Mouse (Mus musculus): Measurements from ENCODE around the gene Nus1.

The Nus1 gene

GRCm38 (mm10) chr10:52417299-52417997 is at the start of gene Nus1:
TSS of gene Nus1 (plus strand) at chr10:52417547.
- DNase-seq (ENCODE audit: low spot score), result peak; percentile 92

GRCm38 (mm10) chr10:52368376-52368775 is 49.0 kb upstream of the Nus1 start:
- no peak for DNase-seq (ENCODE audit: low spot score)

- no peak for DNase-seq (ENCODE audit: low spot score)
These were observed 43.5 kb upstream of the Nus1 start for GRCm38 (mm10) chr10:52373834-52374233.

GRCm38 (mm10) chr10:52374651-52375050 is 42.7 kb upstream of the Nus1 start:
- no peak for DNase-seq (ENCODE audit: low spot score)

- no peak for DNase-seq (ENCODE audit: low spot score)
These were observed 40.9 kb upstream of the Nus1 start for GRCm38 (mm10) chr10:52376422-52376821.

GRCm38 (mm10) chr10:52377813-52378212 is 39.5 kb upstream of the Nus1 start:
- DNase-seq (ENCODE audit: low spot score), result no peak

- DNase-seq (ENCODE audit: low spot score), result no peak
These were observed 36.0 kb upstream of the Nus1 start for GRCm38 (mm10) chr10:52381321-52381801.

- peak; percentile 94 for DNase-seq (ENCODE audit: low spot score)
These were observed 35.3 kb upstream of the Nus1 start, which contains the start of gene Gopc for GRCm38 (mm10) chr10:52381845-52382591. TSS of gene Gopc (minus strand) at chr10:52382124.

- no peak for DNase-seq (ENCODE audit: low spot score)
These were observed 34.3 kb upstream of the Nus1 start for GRCm38 (mm10) chr10:52383022-52383421.

GRCm38 (mm10) chr10:52383522-52383921 is 33.8 kb upstream of the Nus1 start:
- DNase-seq (ENCODE audit: low spot score), result no peak

- no peak for DNase-seq (ENCODE audit: low spot score)
These were observed 32.3 kb upstream of the Nus1 start for GRCm38 (mm10) chr10:52384823-52385610.

GRCm38 (mm10) chr10:52387192-52387591 is 30.2 kb upstream of the Nus1 start:
- DNase-seq (ENCODE audit: low spot score), result no peak

- DNase-seq (ENCODE audit: low spot score), result no peak
These were observed 28.4 kb upstream of the Nus1 start, which contains the start of gene Nepn for GRCm38 (mm10) chr10:52388922-52389430. TSS of gene Nepn (plus strand) at chr10:52388972.

GRCm38 (mm10) chr10:52389438-52389837 is 27.9 kb upstream of the Nus1 start:
- no peak for DNase-seq (ENCODE audit: low spot score)

- no peak for DNase-seq (ENCODE audit: low spot score)
These were observed 26.1 kb upstream of the Nus1 start for GRCm38 (mm10) chr10:52391208-52391607.

- no peak for DNase-seq (ENCODE audit: low spot score)
These were observed 20.7 kb upstream of the Nus1 start for GRCm38 (mm10) chr10:52396647-52397046.

- DNase-seq (ENCODE audit: low spot score), result no peak
These were observed 18.6 kb upstream of the Nus1 start for GRCm38 (mm10) chr10:52398715-52399114.

GRCm38 (mm10) chr10:52399722-52400121 is 17.6 kb upstream of the Nus1 start:
- DNase-seq (ENCODE audit: low spot score), result no peak

GRCm38 (mm10) chr10:52405160-52405559 is 12.2 kb upstream of the Nus1 start:
- no peak for DNase-seq (ENCODE audit: low spot score)

- no peak for DNase-seq (ENCODE audit: low spot score)
These were observed 9.8 kb upstream of the Nus1 start for GRCm38 (mm10) chr10:52407526-52407925.

- DNase-seq (ENCODE audit: low spot score), result no peak
These were observed 2.3 kb upstream of the Nus1 start for GRCm38 (mm10) chr10:52415020-52415419.

- DNase-seq (ENCODE audit: low spot score), result no peak
These were observed 889 bp upstream of the Nus1 start for GRCm38 (mm10) chr10:52416458-52416857.

Data from layer of hippocampus, adult 9-10 months (tissue).